Mouse (Mus musculus): ENCODE measurements around the gene Gm5294. TPM values are rescaled to one million over a fixed set of nuclear protein-coding genes. Genes with fewer than 3 reads are reported as not detected.

Gene Gm5294
- total and polyA plus RNA-seq, 2 experiments from 2014 or later = 0.25 TPM; not detected in 1

DNA sequence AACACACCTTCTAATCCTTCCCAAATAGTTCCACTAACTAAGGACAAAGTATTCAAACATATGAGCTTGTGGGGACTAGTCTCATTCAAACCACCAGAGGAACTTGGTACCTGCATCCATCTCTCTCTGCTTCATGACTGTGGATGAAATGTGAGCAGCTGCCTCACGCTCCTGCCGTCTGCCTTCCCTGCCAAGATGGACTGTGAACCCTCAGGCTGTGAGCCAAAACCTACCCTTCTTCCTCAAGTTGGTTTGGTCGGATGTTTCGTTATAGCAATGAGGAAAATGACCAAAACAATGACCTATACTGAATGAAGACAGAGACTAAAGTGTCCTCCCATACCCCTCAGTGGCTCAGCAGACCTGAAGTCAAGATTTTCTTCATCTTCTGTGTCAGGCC, 21.1 kb downstream of the Gm5294 start:
- no peak overlapping the region for H3K4me3 ChIP-seq (ENCODE audit: low read depth, low read length)
- H3K9ac ChIP-seq (replicated peaks; ENCODE audit: low read length, poor library complexity, severe bottlenecking) = no peak overlapping the region
- H3K4me1 ChIP-seq (ENCODE audit: insufficient read depth, low read length) = no peaks in the 10 kb centered on the region
- H3K9me3 ChIP-seq (ENCODE audit: low read length) = no peaks in the 10 kb centered on the region
- no peak for TF ChIP-seq CTCF (IDR thresholded peaks at IDR 0.05)
- DNase-seq (ENCODE audit: low spot score) (no peak), ATAC-seq (ENCODE audit: low FRiP score) (no peak)
- H3K27ac ChIP-seq (ENCODE audit: low read depth, low read length) = no peak overlapping the region
- 90% methylated on average over 4 of the region's 4 CpGs for WGBS
- no peak overlapping the region for H3K4me2 ChIP-seq (ENCODE audit: low read depth, low read length, poor library complexity, severe bottlenecking)
- H3K36me3 ChIP-seq (ENCODE audit: insufficient read depth, low read length) = no peaks in the 10 kb centered on the region
- H3K27me3 ChIP-seq (ENCODE audit: insufficient read depth, low read length) = no peaks in the 10 kb centered on the region

- TF ChIP-seq CTCF (IDR thresholded peaks at IDR 0.05) = no peak
- Histone ChIP-seq H3K36me3 (ENCODE audit: insufficient read depth, low read length) (no peaks in the 10 kb centered on the region), H3K9ac (replicated peaks; ENCODE audit: low read length, poor library complexity, severe bottlenecking) (no peak overlapping the region), H3K4me2 (ENCODE audit: low read depth, low read length, poor library complexity, severe bottlenecking) (no peak overlapping the region), H3K4me3 (ENCODE audit: low read depth, low read length) (no peak overlapping the region), H3K9me3 (ENCODE audit: low read length) (no peaks in the 10 kb centered on the region), H3K4me1 (ENCODE audit: insufficient read depth, low read length) (no peaks in the 10 kb centered on the region), H3K27me3 (ENCODE audit: insufficient read depth, low read length) (no peaks in the 10 kb centered on the region), H3K27ac (ENCODE audit: low read depth, low read length) (no peak overlapping the region)
- DNase-seq (ENCODE audit: low spot score) = no peak
- no peak for ATAC-seq (ENCODE audit: low FRiP score)
- 73% methylated on average over 9 of the region's 9 CpGs for WGBS
Measured at GRCm38 (mm10) chr5:138843168-138843824, 23.4 kb downstream of the Gm5294 start.

DNA sequence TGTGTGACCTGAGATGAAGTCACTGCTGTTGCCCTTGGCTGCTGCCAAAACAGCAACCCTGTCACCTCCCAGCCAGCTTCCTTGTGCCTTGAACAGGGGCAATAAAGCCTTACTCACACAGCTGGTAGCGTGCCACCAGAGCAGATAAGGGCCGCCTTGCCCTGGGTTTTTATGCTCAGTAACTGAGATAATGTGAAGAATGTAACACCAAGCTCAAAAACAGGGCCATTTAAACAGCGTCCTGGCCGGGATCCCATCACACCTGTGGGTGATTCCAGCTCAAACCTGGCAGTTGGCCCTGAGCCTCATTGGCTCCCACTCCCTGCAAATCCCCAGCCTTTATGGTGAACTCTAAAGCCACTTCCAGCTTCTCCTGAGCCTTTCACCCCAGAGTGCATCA, 26.6 kb downstream of the Gm5294 start:
- 88% methylated on average over 4 of the region's 4 CpGs for WGBS
- H3K4me2 ChIP-seq (ENCODE audit: low read depth, low read length, poor library complexity, severe bottlenecking) = no peak overlapping the region

GRCm38 (mm10) chr5:138848102-138848501, 28.2 kb downstream of the Gm5294 start:
- H3K27me3 ChIP-seq (ENCODE audit: insufficient read depth, low read length) = no peaks in the 10 kb centered on the region
- no peak overlapping the region for H3K27ac ChIP-seq (ENCODE audit: low read depth, low read length)
- no peaks in the 10 kb centered on the region for H3K4me1 ChIP-seq (ENCODE audit: insufficient read depth, low read length)
- DNase-seq (ENCODE audit: low spot score) (peak; percentile 89), ATAC-seq (ENCODE audit: low FRiP score) (peak; percentile 74)
- H3K4me2 ChIP-seq (ENCODE audit: low read depth, low read length, poor library complexity, severe bottlenecking) = peak overlapping the region; percentile 29
- peak; percentile 100 for TF ChIP-seq CTCF (IDR thresholded peaks at IDR 0.05)
- WGBS = 5% methylated on average over 7 of the region's 7 CpGs
- no peaks in the 10 kb centered on the region for H3K36me3 ChIP-seq (ENCODE audit: insufficient read depth, low read length)
- no peak overlapping the region for H3K4me3 ChIP-seq (ENCODE audit: low read depth, low read length)
- no peak overlapping the region for H3K9ac ChIP-seq (replicated peaks; ENCODE audit: low read length, poor library complexity, severe bottlenecking)
- H3K9me3 ChIP-seq (ENCODE audit: low read length) = no peaks in the 10 kb centered on the region

More for the DNA sequence above, 26.6 kb downstream of the Gm5294 start:
- no peak overlapping the region for H3K9ac ChIP-seq (replicated peaks; ENCODE audit: low read length, poor library complexity, severe bottlenecking)
- no peaks in the 10 kb centered on the region for H3K36me3 ChIP-seq (ENCODE audit: insufficient read depth, low read length)
- H3K4me3 ChIP-seq (ENCODE audit: low read depth, low read length) = no peak overlapping the region
- H3K4me1 ChIP-seq (ENCODE audit: insufficient read depth, low read length) = no peaks in the 10 kb centered on the region
- TF ChIP-seq CTCF (IDR thresholded peaks at IDR 0.05) = no peak
- H3K27ac ChIP-seq (ENCODE audit: low read depth, low read length) = no peak overlapping the region
- no peak for ATAC-seq (ENCODE audit: low FRiP score)
- H3K9me3 ChIP-seq (ENCODE audit: low read length) = no peaks in the 10 kb centered on the region
- H3K27me3 ChIP-seq (ENCODE audit: insufficient read depth, low read length) = no peaks in the 10 kb centered on the region
- no peak for DNase-seq (ENCODE audit: low spot score)

GRCm38 (mm10) chr5:138849682-138850461, 30.0 kb downstream of the Gm5294 start:
- 74% methylated on average over 23 of the region's 23 CpGs for WGBS
- Histone ChIP-seq H3K4me1 (ENCODE audit: insufficient read depth, low read length) (no peaks in the 10 kb centered on the region), H3K4me3 (ENCODE audit: low read depth, low read length) (no peak overlapping the region), H3K4me2 (ENCODE audit: low read depth, low read length, poor library complexity, severe bottlenecking) (no peak overlapping the region), H3K27me3 (ENCODE audit: insufficient read depth, low read length) (no peaks in the 10 kb centered on the region), H3K9ac (replicated peaks; ENCODE audit: low read length, poor library complexity, severe bottlenecking) (no peak overlapping the region), H3K9me3 (ENCODE audit: low read length) (no peaks in the 10 kb centered on the region), H3K27ac (ENCODE audit: low read depth, low read length) (no peak overlapping the region), H3K36me3 (ENCODE audit: insufficient read depth, low read length) (no peaks in the 10 kb centered on the region)
- TF ChIP-seq CTCF (IDR thresholded peaks at IDR 0.05) = no peak
- no peak for DNase-seq (ENCODE audit: low spot score)
- no peak for ATAC-seq (ENCODE audit: low FRiP score)

DNA sequence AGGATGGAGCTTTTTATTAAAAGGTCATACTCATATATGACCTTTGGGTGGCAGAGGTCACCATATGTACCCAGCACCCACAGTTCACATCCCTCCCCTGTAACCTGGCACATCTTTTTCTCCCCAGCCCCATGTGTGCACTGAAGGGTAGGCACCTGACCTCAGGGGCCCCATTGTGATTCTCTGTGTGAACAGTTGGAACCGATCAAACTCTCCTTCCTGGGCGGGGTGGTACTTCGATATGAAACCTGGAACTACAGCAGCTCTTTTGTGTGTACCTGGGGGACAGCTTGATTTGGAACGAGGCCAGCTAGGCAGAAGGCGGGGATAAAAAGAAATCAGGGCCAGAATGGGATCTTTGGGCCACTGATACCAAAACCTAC, 30.6 kb downstream of the Gm5294 start:
- no peak for TF ChIP-seq CTCF (IDR thresholded peaks at IDR 0.05)
- no peaks in the 10 kb centered on the region for H3K27me3 ChIP-seq (ENCODE audit: insufficient read depth, low read length)
- WGBS = 86% methylated on average over 5 of the region's 5 CpGs
- no peaks in the 10 kb centered on the region for H3K36me3 ChIP-seq (ENCODE audit: insufficient read depth, low read length)
- no peak for ATAC-seq (ENCODE audit: low FRiP score)
- H3K27ac ChIP-seq (ENCODE audit: low read depth, low read length) = no peak overlapping the region
- no peak overlapping the region for H3K4me2 ChIP-seq (ENCODE audit: low read depth, low read length, poor library complexity, severe bottlenecking)
- no peaks in the 10 kb centered on the region for H3K4me1 ChIP-seq (ENCODE audit: insufficient read depth, low read length)
- H3K4me3 ChIP-seq (ENCODE audit: low read depth, low read length) = no peak overlapping the region
- DNase-seq (ENCODE audit: low spot score) = no peak
- H3K9me3 ChIP-seq (ENCODE audit: low read length) = no peaks in the 10 kb centered on the region
- no peak overlapping the region for H3K9ac ChIP-seq (replicated peaks; ENCODE audit: low read length, poor library complexity, severe bottlenecking)

Measured in midbrain, postnatal 0 days (tissue).